Mouse (Mus musculus) heart, embryonic 16.5 days (tissue): ENCODE data around the gene Tmpo. TPM values are rescaled to one million over a fixed set of nuclear protein-coding genes. Genes with fewer than 3 reads are reported as not detected.
A peak's percentile ranks its signal among the peaks of the same experiment; 100 is the strongest.
"Not testable (repeated sequence)": the region's sequence is repeated elsewhere in the genome, so short reads cannot be mapped to it uniquely, and the experiment has no call there.

Experiments used
- ATAC-seq: fragments of 200-750 bp; cut with Nextera tagmentation; replicated peaks from 2 replicates; pipeline ENCODE4 v1.8.0; 2017; ENCODE audit warnings: moderate number of reproducible peaks; ENCODE audit not compliant: insufficient read depth, low FRiP score; ENCODE audit errors: extremely low read depth
- H3K27ac ChIP-seq: fragments of 300-500 bp; sonication (generic); 2 replicates; pipeline ENCODE4 v1.5.1; 2014; ENCODE audit warnings: mild to moderate bottlenecking, low read length, control low read depth, moderate library complexity
- H3K27me3 ChIP-seq: fragments of 300-500 bp; sonication (generic); 2 replicates; pipeline ENCODE4 v1.6.1; 2014; ENCODE audit warnings: low read length, mixed read lengths; ENCODE audit not compliant: control insufficient read depth, insufficient read depth
- H3K36me3 ChIP-seq: fragments of 300-500 bp; sonication (generic); 2 replicates; pipeline ENCODE4 v1.6.1; 2014; ENCODE audit not compliant: control insufficient read depth, insufficient read depth
- H3K4me1 ChIP-seq: fragments of 300-500 bp; sonication (generic); 2 replicates; pipeline ENCODE4 v1.6.1; 2014; ENCODE audit warnings: low read length, mixed read lengths; ENCODE audit not compliant: control insufficient read depth, insufficient read depth
- H3K4me2 ChIP-seq: fragments of 300-500 bp; sonication (generic); 2 replicates; pipeline ENCODE4 v1.6.1; 2014; ENCODE audit warnings: low read depth, mild to moderate bottlenecking, control low read depth, low read length
- H3K4me3 ChIP-seq: fragments of 300-500 bp; sonication (generic); 2 replicates; pipeline ENCODE4 v1.5.1; 2014; ENCODE audit warnings: mild to moderate bottlenecking, control low read depth, low read length
- H3K9ac ChIP-seq: fragments of 300-500 bp; sonication (generic); 2 replicates; pipeline ENCODE4 v1.6.1; 2014; ENCODE audit warnings: low read length, control low read depth
- H3K9me3 ChIP-seq: fragments of 300-500 bp; sonication (generic); replicated peaks from 2 replicates; pipeline ENCODE4 v1.6.1; 2016; ENCODE audit warnings: low read length; ENCODE audit not compliant: control insufficient read depth
- WGBS: fragments of 180-500 bp; shearing (Covaris S2); extraction: QIAGEN DNeasy Blood & Tissue Kit; methylation state at CpG from one replicate; pipeline ENCODE4 v1.1.7; 2014; 5-methylcytosine and 5-hydroxymethylcytosine counted together
- polyA plus RNA-seq: library from polyadenylated mRNA; unstranded; fragments of >200 nt; fragmentation: Nextera tagmentation; extraction: Ambion mirVana; gene quantifications from 2 replicates; pipeline ENCODE4 v1.2.1, GENCODE M21; 2015

The Tmpo gene
- polyA plus RNA-seq, 1 experiment from 2014 or later: 148 TPM

DNA sequence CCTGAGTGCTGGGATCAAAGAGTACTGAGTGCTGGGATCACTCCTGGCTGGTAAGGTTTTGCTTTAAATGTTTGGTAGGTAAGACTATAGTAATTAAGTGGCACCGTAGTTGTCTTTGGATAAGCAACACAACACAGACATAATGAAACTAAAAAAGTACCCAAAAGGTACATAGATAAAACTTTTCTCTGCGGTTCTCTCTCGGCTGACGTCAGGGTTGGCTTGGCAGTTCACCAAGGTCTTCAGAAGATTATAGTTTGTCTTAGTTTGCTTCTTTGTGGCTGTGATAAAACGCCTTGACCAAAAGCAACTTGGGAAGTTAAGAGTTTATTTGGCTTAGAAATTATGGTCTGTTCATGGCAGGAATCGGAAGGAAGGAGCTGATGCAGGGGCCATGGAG, 8.4 kb upstream of the Tmpo start:
- WGBS: 78% methylated on average over 6 of the region's 6 CpGs
- no peak overlapping the region for H3K4me3 ChIP-seq
- no peaks in the 10 kb centered on the region for H3K27me3 ChIP-seq
- no peaks in the 10 kb centered on the region for H3K36me3 ChIP-seq
- no peak overlapping the region for H3K4me2 ChIP-seq
- no peak overlapping the region for H3K9ac ChIP-seq
- H3K27ac ChIP-seq: no peak overlapping the region
- ATAC-seq: no peak
- peaks cover 4% of the 10 kb centered on the region for H3K4me1 ChIP-seq
- no peaks in the 10 kb centered on the region for H3K9me3 ChIP-seq

GRCm38 (mm10) chr10:91188684-91189287, 7.7 kb upstream of the Tmpo start:
- Histone ChIP-seq H3K4me3 (no peak overlapping the region), H3K4me1 (peaks cover 4% of the 10 kb centered on the region), H3K9me3 (no peaks in the 10 kb centered on the region), H3K27me3 (no peaks in the 10 kb centered on the region), H3K9ac (no peak overlapping the region), H3K4me2 (no peak overlapping the region), H3K36me3 (no peaks in the 10 kb centered on the region), H3K27ac (no peak overlapping the region)
- WGBS: 71% methylated on average over 5 of the region's 5 CpGs
- no peak; the same call in 1 of the 2 replicates for ATAC-seq

DNA sequence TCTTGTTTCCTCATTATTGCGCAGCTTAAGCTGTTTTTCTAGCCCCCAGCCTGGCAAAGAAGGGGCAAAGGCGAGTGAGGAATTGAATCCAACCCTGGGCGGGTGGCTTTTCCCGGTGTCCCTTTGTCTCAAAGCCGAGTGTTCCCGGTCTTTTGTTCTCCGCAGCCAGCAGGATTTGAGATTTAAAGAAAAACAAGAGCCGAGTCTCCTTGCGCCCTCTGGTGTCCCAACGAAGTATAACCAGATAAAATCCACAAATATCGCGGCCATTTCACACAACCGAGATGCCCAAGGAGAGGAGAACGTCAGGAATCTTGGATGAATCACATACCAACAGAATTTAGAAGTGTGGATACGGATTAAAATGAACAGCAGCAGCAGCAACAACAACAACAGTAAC, 6.8 kb upstream of the Tmpo start:
- peak overlapping the region; percentile 64 for H3K4me2 ChIP-seq
- no peaks in the 10 kb centered on the region for H3K27me3 ChIP-seq
- H3K4me3 ChIP-seq: peak overlapping the region; percentile 49
- H3K4me1 ChIP-seq: peaks cover 9% of the 10 kb centered on the region
- peak; percentile 34; the same call in 1 of the 2 replicates for ATAC-seq
- no peaks in the 10 kb centered on the region for H3K36me3 ChIP-seq
- H3K9ac ChIP-seq: peak overlapping the region; percentile 74
- no peaks in the 10 kb centered on the region for H3K9me3 ChIP-seq
- under 1% methylated on average over 15 of the region's 15 CpGs for WGBS
- peak overlapping the region; percentile 85 for H3K27ac ChIP-seq

DNA sequence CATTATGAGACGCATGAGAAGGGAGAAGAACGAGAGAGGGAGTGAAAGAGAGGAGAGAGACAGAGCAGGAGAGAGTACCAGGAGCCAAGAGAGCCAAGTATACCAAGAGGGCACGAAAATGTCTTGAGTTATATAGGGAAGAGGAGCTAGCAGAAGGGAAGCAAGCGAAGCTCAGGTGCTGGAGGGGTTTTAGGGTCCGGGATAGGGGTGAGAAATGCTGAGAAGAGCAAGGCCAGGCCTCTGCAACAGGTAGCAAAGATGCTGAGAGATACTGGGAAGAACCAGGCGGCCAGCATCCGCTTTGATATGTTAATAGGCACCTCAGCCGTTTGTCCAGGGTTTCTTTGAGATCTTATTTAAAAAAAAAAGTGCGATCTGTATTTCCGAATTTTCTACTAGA, 6.2 kb upstream of the Tmpo start:
- 34% methylated on average over 10 of the region's 10 CpGs for WGBS
- H3K4me2 ChIP-seq: peak overlapping the region; percentile 64
- peaks cover 9% of the 10 kb centered on the region for H3K4me1 ChIP-seq
- H3K27me3 ChIP-seq: no peaks in the 10 kb centered on the region
- ATAC-seq: no peak
- peak overlapping the region; percentile 74 for H3K9ac ChIP-seq
- peak overlapping the region; percentile 49 for H3K4me3 ChIP-seq
- H3K27ac ChIP-seq: peak overlapping the region; percentile 85
- no peaks in the 10 kb centered on the region for H3K36me3 ChIP-seq
- no peaks in the 10 kb centered on the region for H3K9me3 ChIP-seq

DNA sequence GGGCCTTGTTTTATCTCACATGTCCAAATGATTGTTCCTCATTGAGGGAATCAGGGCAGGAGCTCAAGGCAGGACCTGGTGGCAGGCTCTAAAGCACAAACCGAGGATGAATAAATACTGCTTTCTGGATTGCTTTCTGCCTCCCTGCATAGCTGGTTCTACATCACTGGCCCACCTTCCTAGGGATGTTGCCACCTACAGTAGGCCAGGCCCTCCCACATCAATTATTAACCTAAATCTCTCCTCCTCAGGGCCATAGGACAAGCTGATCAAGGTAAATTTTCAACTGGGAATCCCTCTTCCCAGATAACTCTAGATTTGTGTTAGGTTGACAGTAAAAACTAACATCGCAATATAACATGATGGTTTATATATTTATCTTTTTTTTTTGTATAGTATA, 4.6 kb upstream of the Tmpo start:
- Histone ChIP-seq H3K4me1 (peaks cover 11% of the 10 kb centered on the region), H3K4me2 (no peak overlapping the region), H3K36me3 (no peaks in the 10 kb centered on the region), H3K9ac (no peak overlapping the region), H3K27ac (no peak overlapping the region), H3K4me3 (no peak overlapping the region), H3K27me3 (no peaks in the 10 kb centered on the region), H3K9me3 (no peaks in the 10 kb centered on the region)
- no peak for ATAC-seq
- WGBS: 89% methylated on average over 2 of the region's 2 CpGs

DNA sequence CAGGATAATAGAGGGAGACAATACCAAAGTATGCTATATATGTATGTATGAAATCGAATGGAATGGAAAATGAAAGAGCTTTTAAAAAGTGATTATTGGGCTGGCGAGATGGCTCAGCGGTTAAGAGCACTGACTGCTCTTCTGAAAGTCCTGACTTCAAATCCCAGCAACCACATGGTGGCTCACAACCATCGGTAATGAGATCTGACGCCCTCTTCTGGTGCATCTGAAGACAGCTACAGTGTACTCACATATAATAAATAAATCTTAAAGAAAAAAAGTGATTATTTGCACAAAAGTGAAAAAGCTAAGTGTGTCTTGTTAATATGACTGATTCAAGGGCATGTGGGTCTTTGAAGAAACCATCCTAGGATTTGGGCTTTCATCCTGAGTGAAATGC, 3.8 kb upstream of the Tmpo start:
- not testable (repeated sequence) for H3K27me3 ChIP-seq, H3K9ac ChIP-seq, H3K4me3 ChIP-seq, H3K9me3 ChIP-seq, H3K36me3 ChIP-seq, ATAC-seq, H3K4me2 ChIP-seq, H3K27ac ChIP-seq
- H3K4me1 ChIP-seq: peaks cover 16% of the 10 kb centered on the region
- 73% methylated on average over 5 of the region's 5 CpGs for WGBS

GRCm38 (mm10) chr10:91183316-91183715, 2.2 kb upstream of the Tmpo start:
- Histone ChIP-seq H3K9ac (peak overlapping the region; percentile 43), H3K4me2 (0 out of 2 replicates have a peak overlapping the region, but pooled peaks have one; percentile 66), H3K27ac (peak overlapping the region; percentile 65)

DNA sequence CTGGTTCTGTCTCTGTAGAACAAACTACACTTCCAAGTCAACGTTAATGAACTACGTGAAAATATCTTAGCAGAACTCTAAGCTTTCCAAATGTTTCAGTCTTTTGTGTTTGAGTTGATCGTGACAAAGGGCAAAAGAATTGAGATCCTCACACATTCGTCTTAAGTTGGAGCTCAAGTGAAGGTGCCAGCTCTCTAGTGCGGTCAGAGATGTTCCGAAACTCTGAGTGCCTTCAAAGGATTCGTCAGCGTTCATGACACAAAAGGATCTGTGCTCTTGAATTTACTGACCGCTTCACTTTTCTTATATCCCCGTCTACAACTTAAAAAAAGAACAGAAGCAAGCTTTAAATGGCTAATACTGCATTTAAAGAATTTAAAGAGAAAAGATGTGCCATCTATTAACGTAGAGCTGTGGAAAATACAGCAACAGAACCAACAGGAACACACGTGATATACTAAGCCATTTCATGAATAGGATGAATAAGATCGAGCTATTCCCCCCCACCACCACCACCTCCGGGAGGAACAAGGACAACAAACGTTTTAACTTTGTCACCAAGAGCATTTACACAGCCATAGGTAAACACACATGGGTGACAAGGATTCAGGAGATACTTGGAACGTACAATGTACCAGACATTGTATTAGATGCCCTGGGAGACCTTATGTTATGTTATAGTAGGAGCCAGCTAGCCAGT, 1.3 kb upstream of the Tmpo start:
- Histone ChIP-seq H3K27me3 (no peaks in the 10 kb centered on the region), H3K9ac (peak overlapping the region; percentile 72), H3K27ac (peak overlapping the region; percentile 99), H3K4me3 (peak overlapping the region; percentile 63), H3K9me3 (no peaks in the 10 kb centered on the region), H3K36me3 (no peaks in the 10 kb centered on the region), H3K4me1 (peaks cover 21% of the 10 kb centered on the region), H3K4me2 (peak overlapping the region; percentile 66)
- WGBS: 4% methylated on average over 16 of the region's 16 CpGs
- ATAC-seq: peak; percentile 0; the same call in 1 of the 2 replicates

More at GRCm38 (mm10) chr10:91183316-91183715, 2.2 kb upstream of the Tmpo start:
- no peak for ATAC-seq
- no peak overlapping the region for H3K4me3 ChIP-seq
- peaks cover 20% of the 10 kb centered on the region for H3K4me1 ChIP-seq
- H3K27me3 ChIP-seq: no peaks in the 10 kb centered on the region
- no peaks in the 10 kb centered on the region for H3K36me3 ChIP-seq
- no peaks in the 10 kb centered on the region for H3K9me3 ChIP-seq
- WGBS: 53% methylated on average over 3 of the region's 3 CpGs
